Mouse (Mus musculus) left cerebral cortex, adult 2 months (tissue): ENCODE results near the gene Coro1c. TPM values are rescaled to one million over a fixed set of nuclear protein-coding genes. Genes with fewer than 3 reads are reported as not detected.

ENCODE experiments used
- DNase-seq, 2 experiments: peaks; one replicate each; pipeline ENCODE4 v3.0.0; 2021 to 2022; ENCODE audit warnings: low spot score in 2 of 2, mixed read lengths in 1 of 2; ENCODE audit errors: extremely low spot score in 1 of 2
- H3K27ac ChIP-seq: fragments of 200-600 bp; 2 replicates; pipeline ENCODE4 v1.8.1; 2022
- H3K4me3 ChIP-seq: fragments of 200-600 bp; 2 replicates; pipeline ENCODE4 v1.8.1; 2022
- CTCF ChIP-seq: fragments of 200-600 bp; IDR thresholded peaks from 2 replicates; pipeline ENCODE4 v1.8.1; 2022; ENCODE audit warnings: antibody characterized with exemption, mild to moderate bottlenecking, moderate library complexity
- intact Hi-C: fragments of 180-260 bp; cut with DNase I; formaldehyde crosslinking; loops from one replicate; pipeline ENCODE4 v1.15.1; 2025
- total RNA-seq, 2 experiments: library from RNA; stranded (reverse); gene quantifications; 2 replicates each; pipeline ENCODE4 v1.2.3; 2021

Coro1c gene
- total RNA-seq, 2 experiments from 2014 or later, result 77.9 to 84.3 TPM

GRCm38 (mm10) chr5:113831741-113832140 is 76.8 kb downstream of the Coro1c start:
- DNase-seq, result no peak
- Histone ChIP-seq H3K4me3 (no peak overlapping the region), H3K27ac (no peak overlapping the region)
- TF ChIP-seq CTCF, result no peak
- intact Hi-C loops, result no loop called here

GRCm38 (mm10) chr5:113830796-113831195 is 77.8 kb downstream of the Coro1c start:
- Histone ChIP-seq H3K4me3 (no peak overlapping the region), H3K27ac (no peak overlapping the region)
- no peak for DNase-seq
- TF ChIP-seq CTCF, result no peak
- intact Hi-C loops, result no loop called here

GRCm38 (mm10) chr5:113830292-113830643 is 78.3 kb downstream of the Coro1c start:
- intact Hi-C loops, result no loop called here
- no peak overlapping the region for H3K27ac ChIP-seq
- no peak overlapping the region for H3K4me3 ChIP-seq
- no peak for TF ChIP-seq CTCF
- DNase-seq, result no peak

GRCm38 (mm10) chr5:113829566-113830291 is 78.8 kb downstream of the Coro1c start:
- no peak overlapping the region for H3K4me3 ChIP-seq
- intact Hi-C loops, result no loop called here
- no peak for DNase-seq
- H3K27ac ChIP-seq, result no peak overlapping the region
- TF ChIP-seq CTCF, result no peak

GRCm38 (mm10) chr5:113828481-113828880 is 80.1 kb downstream of the Coro1c start:
- no peak for TF ChIP-seq CTCF
- DNase-seq, result no peak
- intact Hi-C loops, result no loop called here
- H3K4me3 ChIP-seq, result no peak overlapping the region
- H3K27ac ChIP-seq, result no peak overlapping the region

GRCm38 (mm10) chr5:113827991-113828411 is 80.6 kb downstream of the Coro1c start:
- DNase-seq, result no peak
- no peak overlapping the region for H3K27ac ChIP-seq
- intact Hi-C loops, result no loop called here
- H3K4me3 ChIP-seq, result no peak overlapping the region
- no peak for TF ChIP-seq CTCF

- Histone ChIP-seq H3K4me3 (no peak overlapping the region), H3K27ac (no peak overlapping the region)
- intact Hi-C loops, result no loop called here
- no peak for DNase-seq
- TF ChIP-seq CTCF, result no peak
Observed at GRCm38 (mm10) chr5:113826619-113827018, 81.9 kb downstream of the Coro1c start.

- Histone ChIP-seq H3K27ac (no peak overlapping the region), H3K4me3 (no peak overlapping the region)
- TF ChIP-seq CTCF, result no peak
- DNase-seq, result no peak
- intact Hi-C loops, result no loop called here
Observed at GRCm38 (mm10) chr5:113825558-113825957, 83.0 kb downstream of the Coro1c start.

- Histone ChIP-seq H3K27ac (no peak overlapping the region), H3K4me3 (no peak overlapping the region)
- no peak for DNase-seq
- intact Hi-C loops, result no loop called here
- no peak for TF ChIP-seq CTCF
Observed at GRCm38 (mm10) chr5:113824228-113824627, 84.3 kb downstream of the Coro1c start.

- Histone ChIP-seq H3K4me3 (no peak overlapping the region), H3K27ac (no peak overlapping the region)
- DNase-seq, result no peak
- intact Hi-C loops, result no loop called here
- no peak for TF ChIP-seq CTCF
Observed at GRCm38 (mm10) chr5:113818572-113818971, 90.0 kb downstream of the Coro1c start.

- TF ChIP-seq CTCF, result peak; percentile 85
- no peak overlapping the region for H3K27ac ChIP-seq
- H3K4me3 ChIP-seq, result no peak overlapping the region
- intact Hi-C loops, result loop anchor here (1.0 kb wide), 2 partner anchors 42 to 449 kb away; no protein-coding TSS in a partner anchor
- DNase-seq, result peak; percentile 60 to 69
Observed at GRCm38 (mm10) chr5:113815638-113816152, 92.9 kb downstream of the Coro1c start.

GRCm38 (mm10) chr5:113815041-113815389 is 93.5 kb downstream of the Coro1c start:
- intact Hi-C loops, result loop anchor here (1.0 kb wide), 2 partner anchors 42 to 449 kb away; no protein-coding TSS in a partner anchor
- DNase-seq, result no peak
- Histone ChIP-seq H3K4me3 (no peak overlapping the region), H3K27ac (no peak overlapping the region)
- TF ChIP-seq CTCF, result no peak
